Mouse (Mus musculus): Measurements from ENCODE around the gene Sstr3. TPM values are rescaled to one million over a fixed set of nuclear protein-coding genes. Genes with fewer than 3 reads are reported as not detected.

Gene Sstr3
- polyA plus RNA-seq, 1 experiment from 2014 or later, result 0.12 TPM

GRCm38 (mm10) chr15:78518221-78518620 is 26.3 kb downstream of the Sstr3 start:
- no peak overlapping the region for H3K4me3 ChIP-seq (ENCODE audit: low read depth, low read length)
- no peaks in the 10 kb centered on the region for H3K36me3 ChIP-seq (ENCODE audit: control insufficient read depth, insufficient read depth, low read length)
- 56% methylated on average over 7 of the region's 7 CpGs for WGBS
- no peak overlapping the region for H3K27ac ChIP-seq (ENCODE audit: low read length)
- no peaks in the 10 kb centered on the region for H3K9me3 ChIP-seq (ENCODE audit: control insufficient read depth, low read depth, low read length)
- H3K27me3 ChIP-seq (ENCODE audit: control insufficient read depth, insufficient read depth, low read length), result no peaks in the 10 kb centered on the region
- no peak for ATAC-seq (ENCODE audit: insufficient number of reproducible peaks, insufficient read depth, low FRiP score, low read depth)
- no peaks in the 10 kb centered on the region for H3K4me1 ChIP-seq (ENCODE audit: control insufficient read depth, insufficient read depth, low read length)
- H3K9ac ChIP-seq (replicated peaks; ENCODE audit: low read depth, low read length), result no peak overlapping the region
- H3K4me2 ChIP-seq (replicated peaks; ENCODE audit: low read depth, low read length), result no peak overlapping the region

GRCm38 (mm10) chr15:78515759-78516158 is 28.7 kb downstream of the Sstr3 start:
- Histone ChIP-seq H3K27ac (ENCODE audit: low read length) (no peak overlapping the region), H3K36me3 (ENCODE audit: control insufficient read depth, insufficient read depth, low read length) (no peaks in the 10 kb centered on the region), H3K4me3 (ENCODE audit: low read depth, low read length) (no peak overlapping the region), H3K9ac (replicated peaks; ENCODE audit: low read depth, low read length) (no peak overlapping the region), H3K4me2 (replicated peaks; ENCODE audit: low read depth, low read length) (no peak overlapping the region), H3K4me1 (ENCODE audit: control insufficient read depth, insufficient read depth, low read length) (no peaks in the 10 kb centered on the region), H3K27me3 (ENCODE audit: control insufficient read depth, insufficient read depth, low read length) (no peaks in the 10 kb centered on the region), H3K9me3 (ENCODE audit: control insufficient read depth, low read depth, low read length) (no peaks in the 10 kb centered on the region)
- 86% methylated on average over 6 of the region's 6 CpGs for WGBS
- no peak for ATAC-seq (ENCODE audit: insufficient number of reproducible peaks, insufficient read depth, low FRiP score, low read depth)

GRCm38 (mm10) chr15:78514393-78515146 is 29.9 kb downstream of the Sstr3 start:
- WGBS, result 30% methylated on average over 7 of the region's 7 CpGs
- Histone ChIP-seq H3K4me2 (replicated peaks; ENCODE audit: low read depth, low read length) (no peak overlapping the region), H3K9ac (replicated peaks; ENCODE audit: low read depth, low read length) (no peak overlapping the region), H3K4me3 (ENCODE audit: low read depth, low read length) (no peak overlapping the region), H3K4me1 (ENCODE audit: control insufficient read depth, insufficient read depth, low read length) (peaks cover 4% of the 10 kb centered on the region; the same call in 1 of the 2 replicates), H3K27ac (ENCODE audit: low read length) (no peak overlapping the region), H3K36me3 (ENCODE audit: control insufficient read depth, insufficient read depth, low read length) (no peaks in the 10 kb centered on the region), H3K9me3 (ENCODE audit: control insufficient read depth, low read depth, low read length) (no peaks in the 10 kb centered on the region), H3K27me3 (ENCODE audit: control insufficient read depth, insufficient read depth, low read length) (no peaks in the 10 kb centered on the region)
- peak; percentile 35; the same call in 1 of the 2 replicates for ATAC-seq (ENCODE audit: insufficient number of reproducible peaks, insufficient read depth, low FRiP score, low read depth)

- no peak for ATAC-seq (ENCODE audit: insufficient number of reproducible peaks, insufficient read depth, low FRiP score, low read depth)
- Histone ChIP-seq H3K4me1 (ENCODE audit: control insufficient read depth, insufficient read depth, low read length) (peaks cover 4% of the 10 kb centered on the region; the same call in 1 of the 2 replicates), H3K9me3 (ENCODE audit: control insufficient read depth, low read depth, low read length) (no peaks in the 10 kb centered on the region), H3K4me3 (ENCODE audit: low read depth, low read length) (no peak overlapping the region), H3K27ac (ENCODE audit: low read length) (no peak overlapping the region), H3K4me2 (replicated peaks; ENCODE audit: low read depth, low read length) (no peak overlapping the region), H3K27me3 (ENCODE audit: control insufficient read depth, insufficient read depth, low read length) (no peaks in the 10 kb centered on the region), H3K36me3 (ENCODE audit: control insufficient read depth, insufficient read depth, low read length) (no peaks in the 10 kb centered on the region), H3K9ac (replicated peaks; ENCODE audit: low read depth, low read length) (no peak overlapping the region)
- 80% methylated on average over 14 of the region's 14 CpGs for WGBS
These were observed 31.5 kb downstream of the Sstr3 start for GRCm38 (mm10) chr15:78513019-78513418.

GRCm38 (mm10) chr15:78511951-78512350 is 32.5 kb downstream of the Sstr3 start:
- Histone ChIP-seq H3K9me3 (ENCODE audit: control insufficient read depth, low read depth, low read length) (no peaks in the 10 kb centered on the region), H3K27ac (ENCODE audit: low read length) (no peak overlapping the region), H3K4me2 (replicated peaks; ENCODE audit: low read depth, low read length) (no peak overlapping the region), H3K9ac (replicated peaks; ENCODE audit: low read depth, low read length) (no peak overlapping the region), H3K4me1 (ENCODE audit: control insufficient read depth, insufficient read depth, low read length) (peaks cover 4% of the 10 kb centered on the region; the same call in 1 of the 2 replicates), H3K36me3 (ENCODE audit: control insufficient read depth, insufficient read depth, low read length) (no peaks in the 10 kb centered on the region), H3K27me3 (ENCODE audit: control insufficient read depth, insufficient read depth, low read length) (no peaks in the 10 kb centered on the region), H3K4me3 (ENCODE audit: low read depth, low read length) (no peak overlapping the region)
- WGBS, result 54% methylated on average over 7 of the region's 7 CpGs
- ATAC-seq (ENCODE audit: insufficient number of reproducible peaks, insufficient read depth, low FRiP score, low read depth), result no peak

GRCm38 (mm10) chr15:78510736-78511135 is 33.7 kb downstream of the Sstr3 start:
- no peak overlapping the region for H3K27ac ChIP-seq (ENCODE audit: low read length)
- H3K4me3 ChIP-seq (ENCODE audit: low read depth, low read length), result no peak overlapping the region
- H3K9ac ChIP-seq (replicated peaks; ENCODE audit: low read depth, low read length), result no peak overlapping the region
- H3K36me3 ChIP-seq (ENCODE audit: control insufficient read depth, insufficient read depth, low read length), result no peaks in the 10 kb centered on the region
- no peaks in the 10 kb centered on the region for H3K27me3 ChIP-seq (ENCODE audit: control insufficient read depth, insufficient read depth, low read length)
- WGBS, result 86% methylated on average over 6 of the region's 6 CpGs
- peaks cover 4% of the 10 kb centered on the region; the same call in 1 of the 2 replicates for H3K4me1 ChIP-seq (ENCODE audit: control insufficient read depth, insufficient read depth, low read length)
- H3K4me2 ChIP-seq (replicated peaks; ENCODE audit: low read depth, low read length), result no peak overlapping the region
- ATAC-seq (ENCODE audit: insufficient number of reproducible peaks, insufficient read depth, low FRiP score, low read depth), result no peak
- H3K9me3 ChIP-seq (ENCODE audit: control insufficient read depth, low read depth, low read length), result no peaks in the 10 kb centered on the region

- ATAC-seq (ENCODE audit: insufficient number of reproducible peaks, insufficient read depth, low FRiP score, low read depth), result no peak
- Histone ChIP-seq H3K9ac (replicated peaks; ENCODE audit: low read depth, low read length) (no peak overlapping the region), H3K4me1 (ENCODE audit: control insufficient read depth, insufficient read depth, low read length) (peaks cover 4% of the 10 kb centered on the region; the same call in 1 of the 2 replicates), H3K4me2 (replicated peaks; ENCODE audit: low read depth, low read length) (no peak overlapping the region), H3K27ac (ENCODE audit: low read length) (no peak overlapping the region), H3K9me3 (ENCODE audit: control insufficient read depth, low read depth, low read length) (no peaks in the 10 kb centered on the region), H3K36me3 (ENCODE audit: control insufficient read depth, insufficient read depth, low read length) (no peaks in the 10 kb centered on the region), H3K27me3 (ENCODE audit: control insufficient read depth, insufficient read depth, low read length) (no peaks in the 10 kb centered on the region), H3K4me3 (ENCODE audit: low read depth, low read length) (no peak overlapping the region)
- 71% methylated on average over 8 of the region's 8 CpGs for WGBS
These were observed 34.3 kb downstream of the Sstr3 start for GRCm38 (mm10) chr15:78510121-78510576.

GRCm38 (mm10) chr15:78509297-78509899 is 35.1 kb downstream of the Sstr3 start:
- Histone ChIP-seq H3K4me1 (ENCODE audit: control insufficient read depth, insufficient read depth, low read length) (peaks cover 4% of the 10 kb centered on the region; the same call in 1 of the 2 replicates), H3K36me3 (ENCODE audit: control insufficient read depth, insufficient read depth, low read length) (no peaks in the 10 kb centered on the region), H3K4me3 (ENCODE audit: low read depth, low read length) (no peak overlapping the region), H3K4me2 (replicated peaks; ENCODE audit: low read depth, low read length) (no peak overlapping the region), H3K9ac (replicated peaks; ENCODE audit: low read depth, low read length) (no peak overlapping the region), H3K27me3 (ENCODE audit: control insufficient read depth, insufficient read depth, low read length) (no peaks in the 10 kb centered on the region), H3K9me3 (ENCODE audit: control insufficient read depth, low read depth, low read length) (peaks cover 4% of the 10 kb centered on the region; the same call in 1 of the 2 replicates), H3K27ac (ENCODE audit: low read length) (no peak overlapping the region)
- no peak for ATAC-seq (ENCODE audit: insufficient number of reproducible peaks, insufficient read depth, low FRiP score, low read depth)
- 40% methylated on average over 12 of the region's 12 CpGs for WGBS

Measured in stomach, embryonic 14.5 days (tissue).